Comparison of ENCODE assay signal across 7 mouse cellular contexts in genomic region chr8:125935649-125936048, GRCm38 (mm10). TPM values are rescaled to one million over a fixed set of nuclear protein-coding genes. Genes with fewer than 3 reads are reported as not detected.
DNase-seq lines count a peak whose midpoint lies in the region; ATAC-seq lines count a peak whose summit lies in the region.

No protein-coding gene starts in this region.

- H3K27me3 ChIP-seq in midbrain, embryonic 10.5 days (ENCODE audit: low read depth, poor library complexity, severe bottlenecking), result no peaks in the 10 kb centered on the region
- H3K27me3 ChIP-seq in midbrain, embryonic 16.5 days (ENCODE audit: control insufficient read depth, insufficient read depth, low read depth, low read length), result no peaks in the 10 kb centered on the region; the same call in 1 of the 2 replicates

- intact Hi-C loops in heart, postnatal 36 days (cut with DNase I), result no loop called here
- intact Hi-C loops in left cerebral cortex, postnatal 4 days (cut with DNase I), result no loop called here

- DNase-seq in midbrain, embryonic 10.5 days (ENCODE audit: low spot score), result peak; percentile 50
- DNase-seq in ZHBTc4 (ENCODE audit: low read depth, low spot score), result peak; percentile 74
- peak; percentile 75 for DNase-seq in cerebellum, adult 8-10 months
- DNase-seq in heart, postnatal 36 days, result peak; percentile 26 to 47
- peak; percentile 72 for DNase-seq in left cerebral cortex, postnatal 4 days
- DNase-seq in retina, postnatal 7 days (ENCODE audit: low read depth, low spot score), result peak; percentile 48

- H3K9me3 ChIP-seq in midbrain, embryonic 10.5 days (replicated peaks), result peaks cover 9% of the 10 kb centered on the region
- no peaks in the 10 kb centered on the region for H3K9me3 ChIP-seq in midbrain, embryonic 16.5 days (replicated peaks; ENCODE audit: control insufficient read depth, low read length, poor library complexity, severe bottlenecking)

- H3K36me3 ChIP-seq in midbrain, embryonic 10.5 days, result no peaks in the 10 kb centered on the region
- H3K36me3 ChIP-seq in midbrain, embryonic 16.5 days (ENCODE audit: control insufficient read depth, insufficient read depth, low read length), result no peaks in the 10 kb centered on the region

- no peak overlapping the region for H3K27ac ChIP-seq in midbrain, embryonic 10.5 days (replicated peaks)
- H3K27ac ChIP-seq in midbrain, embryonic 16.5 days (ENCODE audit: low read length), result no peak overlapping the region

- no peaks in the 10 kb centered on the region for H3K4me1 ChIP-seq in midbrain, embryonic 10.5 days
- no peaks in the 10 kb centered on the region for H3K4me1 ChIP-seq in midbrain, embryonic 16.5 days (ENCODE audit: control insufficient read depth, insufficient read depth, low read length)

- no peak overlapping the region for H3K4me3 ChIP-seq in midbrain, embryonic 10.5 days
- no peak overlapping the region for H3K4me3 ChIP-seq in midbrain, embryonic 16.5 days (ENCODE audit: low read depth, low read length)

- H3K9ac ChIP-seq in midbrain, embryonic 16.5 days (ENCODE audit: low read depth, low read length), result no peak overlapping the region

- ATAC-seq in midbrain, embryonic 16.5 days, result no peak

- no peak overlapping the region for H3K4me2 ChIP-seq in midbrain, embryonic 16.5 days (ENCODE audit: low read length)

- WGBS in midbrain, embryonic 10.5 days, result 50% methylated on average over 9 of the region's 9 CpGs
- WGBS in midbrain, embryonic 16.5 days, result 54% methylated on average over 9 of the region's 9 CpGs

RNA-seq across cellular contexts. Expression of gene Map3k21, which starts 25.4 kb away (rescaled TPM):
- not detected in 2 replicates for polyA plus RNA-seq in midbrain, embryonic 10.5 days (2016; fragmentation: Nextera tagmentation; extraction: Ambion mirVana)
- 0.68 and 0.99 TPM in 2 replicates for polyA plus RNA-seq in midbrain, embryonic 16.5 days (2015; fragmentation: Nextera tagmentation; extraction: Ambion mirVana)
- total RNA-seq in heart, postnatal 36 days (2021), result under 1 TPM; 0.76 to 0.97 TPM
- total RNA-seq in left cerebral cortex, postnatal 4 days (2021), result 1 to 10 TPM; 3.6 to 3.8 TPM

RNA-seq across cellular contexts. Expression of gene Pcnx2, which starts 37.5 kb away (rescaled TPM):
- polyA plus RNA-seq in midbrain, embryonic 10.5 days (2016; fragmentation: Nextera tagmentation; extraction: Ambion mirVana), result 0.11 and 0.24 TPM in 2 replicates
- 6.3 and 6.4 TPM in 2 replicates for polyA plus RNA-seq in midbrain, embryonic 16.5 days (2015; fragmentation: Nextera tagmentation; extraction: Ambion mirVana)
- total RNA-seq in heart, postnatal 36 days (2021), result under 1 TPM; 0.46 to 0.89 TPM
- 10 to 100 TPM; 27.4 to 31.1 TPM for total RNA-seq in left cerebral cortex, postnatal 4 days (2021)

RNA-seq across cellular contexts. Expression of gene Kcnk1, which starts 59.3 kb away (rescaled TPM):
- 3.8 and 5.2 TPM in 2 replicates for polyA plus RNA-seq in midbrain, embryonic 10.5 days (2016; fragmentation: Nextera tagmentation; extraction: Ambion mirVana)
- polyA plus RNA-seq in midbrain, embryonic 16.5 days (2015; fragmentation: Nextera tagmentation; extraction: Ambion mirVana), result 20.7 and 21.4 TPM in 2 replicates
- total RNA-seq in heart, postnatal 36 days (2021), result under 1 TPM in 1 of 2 experiments, not detected in 1; 0.31 TPM
- 10 to 100 TPM; 25.1 to 26.1 TPM for total RNA-seq in left cerebral cortex, postnatal 4 days (2021)

Comparison
In these comparisons a context has a peak if more than half of its experiments do, and no peak if none do; other contexts are left out.
1. RNA of gene Pcnx2, which starts 37.5 kb away (total RNA-seq): 27.4 to 31.1 TPM in left cerebral cortex, postnatal 4 days; 0.46 to 0.89 TPM in heart, postnatal 36 days; every median in the first group is over 10 times any median in the second.
2. RNA of gene Kcnk1, which starts 59.3 kb away (total RNA-seq): 25.1 to 26.1 TPM in left cerebral cortex, postnatal 4 days; 0.31 TPM in heart, postnatal 36 days; every median in the first group is over 10 times any median in the second.
3. Peak in every context shown above with its lines, with median percentiles within 50 percentile points of each other: DNase-seq.